ENCODE assay signal across 9 mouse cellular contexts in the genomic region with DNA sequence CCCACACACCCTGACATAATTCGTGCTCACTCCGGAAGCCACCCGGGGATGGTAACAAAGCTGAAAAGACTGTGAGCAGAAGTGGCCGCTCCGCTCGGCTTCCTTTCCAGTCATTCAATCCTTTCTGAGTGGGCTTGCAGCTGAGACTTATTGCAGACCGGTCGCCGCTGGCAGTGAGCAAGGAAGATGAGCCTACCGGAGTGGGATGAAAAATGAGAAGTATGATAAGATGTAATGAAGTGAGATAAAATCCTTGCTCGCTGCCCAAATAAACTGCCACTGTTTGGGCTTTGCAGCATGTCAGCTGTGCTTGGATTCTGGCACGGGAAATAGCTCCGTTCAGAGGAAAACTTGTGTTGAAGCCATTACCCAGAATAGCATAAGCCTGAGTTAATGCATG.
DNase-seq lines count a peak whose midpoint lies in the region; ATAC-seq and TF ChIP-seq lines count a peak whose summit lies in the region.
"Had no signal": no experiment of that assay in that cellular context is flagged by ENCODE, and none has a peak within 500 bp of the region (broad histone marks: within the 10 kb centered on the region; RNA-seq: fewer than 3 reads in every experiment).

No protein-coding gene starts in this region.

- H3K4me1 ChIP-seq in heart, embryonic 13.5 days, result no peaks in the 10 kb centered on the region
- no peaks in the 10 kb centered on the region for H3K4me1 ChIP-seq in cortical plate, adult 2 months (ENCODE audit: control insufficient read depth, insufficient read depth, low read length)
- no peaks in the 10 kb centered on the region for H3K4me1 ChIP-seq in midbrain, embryonic 16.5 days (ENCODE audit: control insufficient read depth, insufficient read depth, low read length)

- H3K27me3 ChIP-seq in heart, embryonic 13.5 days (replicated peaks), result no peaks in the 10 kb centered on the region
- no peaks in the 10 kb centered on the region for H3K27me3 ChIP-seq in midbrain, embryonic 16.5 days (ENCODE audit: control insufficient read depth, insufficient read depth, low read depth, low read length)

- H3K27ac ChIP-seq in heart, embryonic 13.5 days (replicated peaks), result no peak overlapping the region
- H3K27ac ChIP-seq in cortical plate, adult 2 months (ENCODE audit: insufficient read depth, low read length), result no peak overlapping the region
- H3K27ac ChIP-seq in layer of hippocampus, adult 2 months, result peak overlapping the region; percentile 39; the same call in 1 of the 2 replicates
- no peak overlapping the region for H3K27ac ChIP-seq in midbrain, embryonic 16.5 days (ENCODE audit: low read length)

- peak overlapping the region; percentile 17; the same call in 1 of the 2 replicates for H3K4me2 ChIP-seq in heart, embryonic 13.5 days
- peak overlapping the region; percentile 41 for H3K4me2 ChIP-seq in midbrain, embryonic 16.5 days (ENCODE audit: low read length)

- no peak for TF ChIP-seq POLR2A in cortical plate, adult 2 months (IDR thresholded peaks at IDR 0.05; ENCODE audit: extremely low read depth, insufficient read depth, low read length)

- 70% methylated on average over 13 of the region's 13 CpGs for WGBS in heart, embryonic 13.5 days
- WGBS in midbrain, embryonic 16.5 days, result 51% methylated on average over 13 of the region's 13 CpGs

- TF ChIP-seq CTCF in cortical plate, adult 2 months (IDR thresholded peaks at IDR 0.05; ENCODE audit: extremely low read depth, insufficient read depth, low read length), result no peak
- no peak for TF ChIP-seq CTCF in layer of hippocampus, adult 2 months (conservative IDR thresholded peaks at IDR 0.05)

- no peak overlapping the region for H3K4me3 ChIP-seq in heart, embryonic 13.5 days
- peak overlapping the region; percentile 34 for H3K4me3 ChIP-seq in cortical plate, adult 2 months (ENCODE audit: insufficient read depth, low read length)
- H3K4me3 ChIP-seq in layer of hippocampus, adult 2 months, result peak overlapping the region; percentile 55
- H3K4me3 ChIP-seq in midbrain, embryonic 16.5 days (ENCODE audit: low read depth, low read length), result peak overlapping the region; percentile 15; the same call in 1 of the 2 replicates

- H3K9ac ChIP-seq in heart, embryonic 13.5 days, result no peak overlapping the region
- no peak overlapping the region for H3K9ac ChIP-seq in midbrain, embryonic 16.5 days (ENCODE audit: low read depth, low read length)

- H3K9me3 ChIP-seq in heart, embryonic 13.5 days, result no peaks in the 10 kb centered on the region
- no peaks in the 10 kb centered on the region for H3K9me3 ChIP-seq in midbrain, embryonic 16.5 days (replicated peaks; ENCODE audit: control insufficient read depth, low read length, poor library complexity, severe bottlenecking)

- no peak for DNase-seq in heart, adult 8-10 months (ENCODE audit: low spot score)
- DNase-seq in layer of hippocampus, adult 2 months (ENCODE audit: low spot score in 2 of 2), result peak; percentile 2 to 13
- no peak for DNase-seq in ovary, adult 18-20 months (ENCODE audit: low spot score)
- no peak for DNase-seq in spleen, postnatal 14 days (ENCODE audit: low spot score in 2 of 2)
- DNase-seq in spleen, postnatal 10 days (ENCODE audit: low spot score in 2 of 2), result no peak
- DNase-seq: lung, adult 2 months had no signal

- ATAC-seq in heart, embryonic 13.5 days (ENCODE audit: extremely low read depth, insufficient number of reproducible peaks, low FRiP score, low TSS enrichment), result no peak
- ATAC-seq in midbrain, embryonic 16.5 days, result no peak

- H3K36me3 ChIP-seq in heart, embryonic 13.5 days, result no peaks in the 10 kb centered on the region
- H3K36me3 ChIP-seq in midbrain, embryonic 16.5 days (ENCODE audit: control insufficient read depth, insufficient read depth, low read length), result no peaks in the 10 kb centered on the region

Comparison
In these comparisons a context has a peak if more than half of its experiments do, and no peak if none do; other contexts are left out.
1. DNase-seq: peak in layer of hippocampus, adult 2 months (2 of 2); none in heart, adult 8-10 months (single experiment), ovary, adult 18-20 months (single experiment), spleen, postnatal 14 days (0 of 2) and spleen, postnatal 10 days (0 of 2).